Mouse (Mus musculus): ENCODE results near the gene Cfap61.

- TF ChIP-seq NRF1 (IDR thresholded peaks at IDR 0.05; ENCODE audit: insufficient read depth, low read depth, low read length, poor library complexity, severe bottlenecking) (no peak), SMC3 (IDR thresholded peaks at IDR 0.05; ENCODE audit: low read depth, low read length) (no peak), MAX (IDR thresholded peaks at IDR 0.05; ENCODE audit: low read length) (no peak), GABPA (IDR thresholded peaks at IDR 0.05; ENCODE audit: low read depth, low read length) (no peak), POLR2A (IDR thresholded peaks at IDR 0.05; ENCODE audit: control insufficient read depth in 1 of 2, insufficient read depth in 1 of 2, low read depth in 1 of 2, low read length in 2 of 2, poor library complexity in 1 of 2) (no peak), CHD2 (IDR thresholded peaks at IDR 0.05; ENCODE audit: low read length) (no peak), HCFC1 (IDR thresholded peaks at IDR 0.05; ENCODE audit: low read depth, low read length) (no peak), ETS1 (IDR thresholded peaks at IDR 0.05; ENCODE audit: low read depth, low read length) (no peak), ZKSCAN1 (IDR thresholded peaks at IDR 0.05; ENCODE audit: low read depth, low read length) (no peak), USF1 (IDR thresholded peaks at IDR 0.05; ENCODE audit: low read depth, low read length) (no peak), ZC3H11A (IDR thresholded peaks at IDR 0.05; ENCODE audit: low read depth, low read length) (no peak), CTCF (IDR thresholded peaks at IDR 0.05 in 2 of 3, conservative IDR thresholded peaks at IDR 0.05 in 1 of 3; ENCODE audit: control insufficient read depth in 1 of 3, insufficient read depth in 1 of 3, low read depth in 2 of 3, low read length in 3 of 3, poor library complexity in 1 of 3, severe bottlenecking in 1 of 3) (no peak), BHLHE40 (IDR thresholded peaks at IDR 0.05; ENCODE audit: borderline replicate concordance, low read depth, low read length) (no peak), POLR2AphosphoS2 (IDR thresholded peaks at IDR 0.05; ENCODE audit: low read length) (no peak)
Observed at GRCm38 (mm10) chr2:146222279-146223175, 287.9 kb downstream of the Cfap61 start.

All from MEL (cell line).